Mouse (Mus musculus) ES-E14 (cell line): ENCODE data around the gene Syp. TPM values are rescaled to one million over a fixed set of nuclear protein-coding genes. Genes with fewer than 3 reads are reported as not detected.

ENCODE experiments used
- DNase-seq: peaks from one replicate; pipeline ENCODE4 v3.0.0-alpha.2; 2013; ENCODE audit warnings: low read depth, low spot score
- H3K27ac ChIP-seq: 2 replicates; pipeline ENCODE4 v1.5.1; 2012; ENCODE audit warnings: low read depth, mild to moderate bottlenecking, low read length, moderate library complexity, mixed read lengths; ENCODE audit not compliant: poor library complexity, insufficient read depth, severe bottlenecking
- H3K36me3 ChIP-seq: 2 replicates; pipeline ENCODE4 v1.6.1; 2012; ENCODE audit warnings: mild to moderate bottlenecking, low read length, moderate library complexity, mixed read lengths; ENCODE audit not compliant: control insufficient read depth, poor library complexity, insufficient read depth, severe bottlenecking
- H3K4me1 ChIP-seq, 2 experiments: fragments of 150-350 bp in 1 of 2; sonication (generic) in 1 of 2; 2 replicates each; pipeline ENCODE4 v1.6.1; 2012; ENCODE audit warnings: low read length in 2 of 2, mild to moderate bottlenecking in 1 of 2, mixed read lengths in 1 of 2; ENCODE audit not compliant: control insufficient read depth in 2 of 2, insufficient read depth in 2 of 2, poor library complexity in 1 of 2
- H3K4me3 ChIP-seq, 2 experiments: fragments of 150-350 bp in 1 of 2; sonication (generic) in 1 of 2; 2 replicates each; pipeline ENCODE4 v1.5.1; 2012; ENCODE audit warnings: low read length in 2 of 2, low read depth in 1 of 2, mild to moderate bottlenecking in 1 of 2, mixed read lengths in 1 of 2; ENCODE audit not compliant: insufficient read depth in 1 of 2, poor library complexity in 1 of 2, severe bottlenecking in 1 of 2
- H3K9ac ChIP-seq: 2 replicates; pipeline ENCODE4 v1.6.1; 2012; ENCODE audit warnings: low read depth, mild to moderate bottlenecking, low read length, mixed read lengths; ENCODE audit not compliant: poor library complexity, insufficient read depth, severe bottlenecking
- H3K9me3 ChIP-seq: fragments of 150-350 bp; sonication (generic); 2 replicates; pipeline ENCODE4 v1.6.1; 2012; ENCODE audit warnings: low read depth, mild to moderate bottlenecking, low read length; ENCODE audit not compliant: control insufficient read depth, insufficient read depth
- CHD2 ChIP-seq: IDR thresholded peaks from 2 replicates; pipeline ENCODE4 v1.6.1; 2014; ENCODE audit warnings: mild to moderate bottlenecking, low read depth, low read length, inconsistent platforms
- HCFC1 ChIP-seq: IDR thresholded peaks from 2 replicates; pipeline ENCODE4 v1.6.1; 2012; ENCODE audit warnings: low read length, inconsistent platforms, borderline replicate concordance; ENCODE audit not compliant: insufficient read depth
- MAFK ChIP-seq: IDR thresholded peaks from 2 replicates; pipeline ENCODE4 v1.6.1; 2014; ENCODE audit warnings: mild to moderate bottlenecking, low read depth, low read length, inconsistent platforms; ENCODE audit not compliant: insufficient read depth
- ZC3H11A ChIP-seq: IDR thresholded peaks from 2 replicates; pipeline ENCODE4 v1.6.1; 2012; ENCODE audit warnings: low read depth, mild to moderate bottlenecking, inconsistent platforms, low read length, borderline replicate concordance
- ZNF384 ChIP-seq: IDR thresholded peaks from 2 replicates; pipeline ENCODE4 v1.6.1; 2012; ENCODE audit warnings: low read depth, low read length, inconsistent platforms
- in situ Hi-C, 2 experiments: fragments of 600-800 bp; cut with MboI; formaldehyde crosslinking; loops; one replicate each; pipeline ENCODE4 v1.15.1; 2025; ENCODE audit warnings: low sequenced_read_pairs in 2 of 2, inconsistent platforms in 1 of 2; ENCODE audit not compliant: unreplicated experiment in 2 of 2
- total RNA-seq: library from RNA; depleted of rRNA; stranded (reverse); fragments of 300-350 nt; gene quantifications from 2 replicates; pipeline ENCODE4 v1.2.3, GENCODE M21; 2012

Gene Syp
- total RNA-seq, 1 experiment: 1.6 TPM

DNA sequence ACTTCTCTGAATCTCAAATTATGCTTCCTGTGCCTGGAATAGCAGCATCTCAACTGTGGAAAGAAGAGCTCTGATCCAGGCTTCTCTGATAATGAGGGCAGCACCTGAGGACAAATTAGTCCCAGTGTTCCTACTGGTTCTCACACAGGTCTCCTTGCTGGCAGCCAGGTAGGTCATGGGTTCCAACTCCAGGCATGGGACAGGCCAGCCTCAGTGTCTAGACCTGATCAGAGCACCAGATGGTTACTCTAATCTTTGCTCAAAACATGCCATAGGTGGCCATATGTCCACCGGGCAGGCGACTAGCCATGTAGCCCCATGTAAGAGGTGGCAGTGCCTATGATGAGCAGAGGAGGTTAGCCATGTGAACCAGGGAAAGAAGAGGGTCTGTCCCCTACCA is 50.0 kb downstream of the Syp start:
- no peaks in the 10 kb centered on the region for H3K9me3 ChIP-seq
- no peaks in the 10 kb centered on the region for H3K36me3 ChIP-seq
- DNase-seq: no peak
- in situ Hi-C loops: loop anchor here in 1 of 2 experiments (25.0 kb wide), 1 partner anchor 226 kb away; no protein-coding TSS in a partner anchor
- no peak overlapping the region for H3K4me3 ChIP-seq
- no peaks in the 10 kb centered on the region for H3K4me1 ChIP-seq
- no peak overlapping the region for H3K27ac ChIP-seq
- no peak overlapping the region for H3K9ac ChIP-seq
- TF ChIP-seq ZNF384 (no peak), MAFK (no peak), CHD2 (no peak), HCFC1 (no peak), ZC3H11A (no peak)

DNA sequence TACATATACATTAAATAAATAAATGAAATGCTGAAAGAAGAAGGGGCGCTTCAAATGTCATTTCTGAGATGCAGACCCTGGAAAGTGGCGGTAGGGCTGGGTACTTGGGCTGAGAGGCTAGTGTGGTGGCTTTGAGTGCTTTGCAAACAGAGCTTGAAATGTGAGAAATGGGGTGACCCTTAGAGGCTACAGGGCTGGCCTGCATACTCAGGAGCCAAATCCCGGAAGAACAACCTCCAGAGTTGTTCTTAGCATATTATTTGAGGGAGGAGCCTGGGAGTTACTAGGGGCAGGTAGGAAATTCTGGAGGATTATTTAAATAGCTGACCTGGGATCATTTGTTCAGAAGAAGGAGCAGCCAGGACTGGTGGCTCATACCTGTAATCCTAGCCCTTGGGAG is 52.2 kb downstream of the Syp start:
- Histone ChIP-seq H3K4me1 (no peaks in the 10 kb centered on the region), H3K9ac (no peak overlapping the region), H3K36me3 (no peaks in the 10 kb centered on the region), H3K9me3 (no peaks in the 10 kb centered on the region), H3K4me3 (no peak overlapping the region), H3K27ac (no peak overlapping the region)
- in situ Hi-C loops: loop anchor here in 1 of 2 experiments (25.0 kb wide), 1 partner anchor 228 kb away; no protein-coding TSS in a partner anchor
- TF ChIP-seq MAFK: no peak
- TF ChIP-seq ZC3H11A: no peak
- no peak for TF ChIP-seq ZNF384
- TF ChIP-seq CHD2: no peak
- TF ChIP-seq HCFC1: no peak
- no peak for DNase-seq

DNA sequence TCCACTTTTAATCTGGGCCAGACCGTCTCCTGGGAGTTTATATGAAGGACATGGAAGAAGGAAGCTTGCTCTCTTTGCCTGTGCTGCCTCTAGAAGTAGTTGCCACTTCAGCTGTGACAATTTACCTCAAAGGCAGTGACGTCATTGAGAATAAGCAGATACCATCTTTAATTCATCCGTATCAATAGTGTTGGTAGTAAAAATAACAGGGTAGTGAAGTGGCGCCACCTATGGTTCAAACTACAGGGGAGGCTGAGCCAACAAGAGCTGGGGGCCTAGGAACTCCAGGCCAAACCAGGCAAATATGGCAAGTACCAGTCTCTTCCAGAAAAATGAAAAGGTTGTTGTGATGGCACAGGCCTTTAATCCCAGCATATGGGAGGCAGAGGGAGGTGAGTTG is 54.6 kb downstream of the Syp start:
- no peak overlapping the region for H3K27ac ChIP-seq
- TF ChIP-seq CHD2: no peak
- TF ChIP-seq HCFC1: no peak
- no peak for TF ChIP-seq ZC3H11A
- no peak for TF ChIP-seq MAFK
- no peak for TF ChIP-seq ZNF384

DNA sequence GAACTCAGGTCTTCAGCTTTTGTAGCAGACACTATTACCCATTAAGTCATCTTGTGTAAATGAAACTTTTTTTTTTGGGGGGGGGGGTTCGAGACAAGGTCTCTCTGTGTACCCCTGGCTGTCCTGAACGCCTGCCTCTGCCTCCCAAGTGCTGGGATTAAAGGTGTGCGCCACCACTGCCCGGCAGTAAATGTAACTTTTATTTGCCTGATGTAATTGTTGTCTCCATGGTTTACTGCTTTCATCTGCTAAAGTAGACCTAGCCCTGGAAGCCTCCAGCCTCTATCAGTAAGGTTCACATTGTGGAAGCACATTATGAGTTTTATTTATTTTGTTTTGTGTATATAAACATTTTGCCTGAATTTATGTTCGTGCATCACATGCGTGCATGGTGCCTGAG is 58.2 kb downstream of the Syp start:
- no peak overlapping the region for H3K27ac ChIP-seq
- H3K4me3 ChIP-seq: peak overlapping the region in 1 of 2 experiments; percentile 88; a peak in 1 of 4 replicates
- in situ Hi-C loops: loop anchor here in 1 of 2 experiments (25.0 kb wide), 1 partner anchor 234 kb away; no protein-coding TSS in a partner anchor
- H3K4me1 ChIP-seq: peaks cover 0 to 1% of the 10 kb centered on the region in 2 experiments; a peak in 1 of 4 replicates
- no peaks in the 10 kb centered on the region for H3K9me3 ChIP-seq
- no peak overlapping the region for H3K9ac ChIP-seq
- peaks cover 6% of the 10 kb centered on the region for H3K36me3 ChIP-seq
- no peak for DNase-seq
- TF ChIP-seq ZNF384 (no peak), MAFK (no peak), HCFC1 (no peak), ZC3H11A (no peak), CHD2 (no peak)

More for the DNA sequence above, 54.6 kb downstream of the Syp start:
- Histone ChIP-seq H3K9me3 (no peaks in the 10 kb centered on the region), H3K4me3 (no peak overlapping the region), H3K4me1 (no peaks in the 10 kb centered on the region), H3K9ac (no peak overlapping the region), H3K36me3 (no peaks in the 10 kb centered on the region)
- in situ Hi-C loops: loop anchor here in 1 of 2 experiments (25.0 kb wide), 1 partner anchor 231 kb away; no protein-coding TSS in a partner anchor
- DNase-seq: no peak
